Mouse (Mus musculus) intestine, embryonic 16.5 days (tissue): ENCODE measurements around the gene Samd1. TPM values are rescaled to one million over a fixed set of nuclear protein-coding genes. Genes with fewer than 3 reads are reported as not detected.

Experiments used
- microRNA counts: library from miRNA; unstranded; fragments of <30 nt; microRNA quantifications from one replicate; lab custom pipeline; 2016
- microRNA-seq: library from miRNA; unstranded; fragments of <30 nt; microRNA quantifications from one replicate; pipeline ENCODE4, GENCODE M21; 2016
- polyA plus RNA-seq: library from polyadenylated mRNA; unstranded; fragments of >200 nt; fragmentation: Nextera tagmentation; extraction: Ambion mirVana; gene quantifications from 2 replicates; pipeline ENCODE4 v1.2.1, GENCODE M21; 2015

Samd1 gene
- polyA plus RNA-seq, 1 experiment from 2014 or later: 5.8 TPM

MicroRNAs within 50 kb of the gene (microRNA counts, 519-probe panel; counts per million panel counts)
- 35.7 counts per million for microRNA mmu-miR-1199 (lab: Ali Mortazavi, UCI)

Small RNAs within 50 kb of the gene (microRNA-seq; reads per million reads assigned to microRNA genes)
- 0.91 reads per million for gene Mir1199
- 1.4 reads per million for gene Mir8111

Other genes with a start within 250 kb of the Samd1 start
- 7.9 and 8.1 TPM in 2 replicates for gene Adgrl1, start 97.6 kb upstream of the Samd1 start, polyA plus RNA-seq
- gene Gm10644, start 42.5 kb upstream of the Samd1 start, polyA plus RNA-seq: 0.39 TPM in 2 replicates
- 50.4 and 61.7 TPM in 2 replicates for gene Asf1b, start 42.2 kb upstream of the Samd1 start, polyA plus RNA-seq
- 24.6 and 77.1 TPM in 2 replicates for gene Prkaca, start 24.7 kb upstream of the Samd1 start, polyA plus RNA-seq
- 0.66 and 0.84 TPM in 2 replicates for gene 1700067K01Rik, start 3.8 kb downstream of the Samd1 start, polyA plus RNA-seq
- gene 2210011C24Rik, start 14.5 kb downstream of the Samd1 start, polyA plus RNA-seq: 2.1 and 3.1 TPM in 2 replicates
- 5.8 and 6.4 TPM in 2 replicates for gene Palm3, start 23.8 kb downstream of the Samd1 start, polyA plus RNA-seq
- gene Il27ra, start 44.9 kb downstream of the Samd1 start, polyA plus RNA-seq: 1.2 and 1.4 TPM in 2 replicates
- 0.23 and 0.37 TPM in 2 replicates for gene Rln3, start 47.3 kb downstream of the Samd1 start, polyA plus RNA-seq
- 0.76 and 0.81 TPM in 2 replicates for gene Gm10643, start 67.5 kb downstream of the Samd1 start, polyA plus RNA-seq
- 5.9 and 6.8 TPM in 2 replicates for gene Rfx1, start 69.2 kb downstream of the Samd1 start, polyA plus RNA-seq
- 8.8 and 9.4 TPM in 2 replicates for gene Dcaf15, start 107.1 kb downstream of the Samd1 start, polyA plus RNA-seq
- gene Podnl1, start 128.3 kb downstream of the Samd1 start, polyA plus RNA-seq: 0.38 TPM in 2 replicates
- gene Cc2d1a, start 150.3 kb downstream of the Samd1 start, polyA plus RNA-seq: 25.3 and 26.0 TPM in 2 replicates
- gene 4930432K21Rik, start 150.4 kb downstream of the Samd1 start, polyA plus RNA-seq: 0.61 and 0.82 TPM in 2 replicates
- 0.89 and 1.3 TPM in 2 replicates for gene Nanos3, start 187.5 kb downstream of the Samd1 start, polyA plus RNA-seq
- 7.1 and 7.7 TPM in 2 replicates for gene Zswim4, start 239.4 kb downstream of the Samd1 start, polyA plus RNA-seq